16 mouse cellular contexts compared by ENCODE assay signal in the genomic region with DNA sequence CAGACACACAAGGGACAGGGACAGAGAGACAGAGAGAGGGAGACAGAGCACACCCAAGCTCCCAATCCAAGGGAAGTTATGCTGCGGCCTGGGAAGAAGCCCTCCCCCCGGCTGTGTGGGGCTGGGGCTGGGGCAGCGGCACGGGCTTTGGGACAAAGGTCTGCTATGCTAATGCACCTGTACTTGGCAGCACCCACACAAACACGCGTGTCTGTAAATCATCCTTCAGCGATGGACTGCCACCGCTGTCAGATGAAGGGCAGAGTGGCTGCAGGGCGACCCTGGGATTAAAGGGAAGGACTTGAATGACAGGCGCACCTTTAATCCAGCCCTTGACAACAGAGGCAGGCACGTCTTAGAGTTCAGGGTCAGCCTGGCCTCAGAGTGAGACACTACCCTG.
"Had no signal": no experiment of that assay in that cellular context is flagged by ENCODE, and none has a peak within 500 bp of the region (broad histone marks: within the 10 kb centered on the region; RNA-seq: fewer than 3 reads in every experiment).

No protein-coding gene starts in this region.

- H3K27me3 ChIP-seq: limb, embryonic 12.5 days; liver, embryonic 13.5 days; neural tube, embryonic 13.5 days had no signal

- H3K4me1 ChIP-seq: limb, embryonic 12.5 days; midbrain, embryonic 10.5 days; neural tube, embryonic 13.5 days had no signal

- H3K27ac ChIP-seq: left cerebral cortex, adult 2 months; limb, embryonic 12.5 days; liver, embryonic 13.5 days; midbrain, embryonic 10.5 days; neural tube, embryonic 13.5 days had no signal

- ATAC-seq: inflammation-experienced regulatory T-cells, adult 6 months; intestine, postnatal 0 days; liver, postnatal 0 days had no signal

- DNase-seq: liver; liver, embryonic 13.5 days; liver, postnatal 0 days; lung, postnatal 36 days; midbrain, embryonic 14.5 days; retina, postnatal 1 day; right cerebral cortex, postnatal 4 days; spleen, adult 18-20 months; thymus, adult 18-20 months; thymus, postnatal 14 days had no signal

- H3K9ac ChIP-seq: limb, embryonic 12.5 days; liver, embryonic 13.5 days; liver, postnatal 0 days; neural tube, embryonic 13.5 days had no signal

- H3K4me2 ChIP-seq: limb, embryonic 12.5 days; liver, embryonic 13.5 days; neural tube, embryonic 13.5 days had no signal

- H3K4me3 ChIP-seq: left cerebral cortex, adult 2 months; limb, embryonic 12.5 days; liver, embryonic 13.5 days; midbrain, embryonic 10.5 days; neural tube, embryonic 13.5 days had no signal

- H3K9me3 ChIP-seq: limb, embryonic 12.5 days; liver, embryonic 13.5 days; midbrain, embryonic 10.5 days; neural tube, embryonic 13.5 days had no signal
